Mouse (Mus musculus): ENCODE data around the gene Camsap3. TPM values are rescaled to one million over a fixed set of nuclear protein-coding genes. Genes with fewer than 3 reads are reported as not detected.

Gene Camsap3
- total and polyA plus RNA-seq, 3 experiments: 0.62 to 5.1 TPM; not detected in 1

DNA sequence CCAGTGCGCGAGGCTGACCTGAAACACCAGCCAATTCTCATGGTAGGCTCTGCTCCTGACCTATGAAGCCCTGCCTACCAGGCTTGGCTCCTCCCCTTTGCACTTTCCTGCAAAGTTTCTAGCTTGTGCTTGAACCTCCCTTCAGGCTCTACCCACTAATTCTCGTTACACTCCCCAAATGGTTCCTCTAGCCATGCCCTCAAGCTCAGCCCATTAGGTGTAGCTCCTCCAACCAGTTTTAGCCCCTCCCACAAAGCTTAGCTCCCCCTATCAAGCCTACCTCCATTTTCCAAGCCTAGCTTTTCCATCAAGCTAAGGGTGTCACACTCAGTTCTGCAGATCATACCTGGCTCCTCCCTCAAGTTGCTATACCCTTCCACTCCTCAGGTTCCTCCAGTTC, 11.0 kb downstream of the Camsap3 start:
- no peak for TF ChIP-seq MXI1 (IDR thresholded peaks at IDR 0.05; ENCODE audit: low read depth, low read length)
- TF ChIP-seq NRF1 (IDR thresholded peaks at IDR 0.05; ENCODE audit: insufficient read depth, low read depth, low read length, poor library complexity, severe bottlenecking): no peak
- TF ChIP-seq NELFE (IDR thresholded peaks at IDR 0.05; ENCODE audit: low read depth, low read length): no peak
- TF ChIP-seq ZKSCAN1 (IDR thresholded peaks at IDR 0.05; ENCODE audit: low read depth, low read length): no peak
- no peak for TF ChIP-seq BHLHE40 (IDR thresholded peaks at IDR 0.05; ENCODE audit: borderline replicate concordance, low read depth, low read length)
- TF ChIP-seq MAX (IDR thresholded peaks at IDR 0.05; ENCODE audit: low read length): no peak
- TF ChIP-seq ELF1 (IDR thresholded peaks at IDR 0.05; ENCODE audit: low read depth, low read length): no peak
- TF ChIP-seq TCF12 (IDR thresholded peaks at IDR 0.05; ENCODE audit: low read depth, low read length): no peak
- TF ChIP-seq POLR2AphosphoS2 (IDR thresholded peaks at IDR 0.05; ENCODE audit: low read length): no peak
- no peak for TF ChIP-seq RAD21 (IDR thresholded peaks at IDR 0.05; ENCODE audit: low read depth, low read length)
- TF ChIP-seq CTCF (IDR thresholded peaks at IDR 0.05 in 2 of 3, conservative IDR thresholded peaks at IDR 0.05 in 1 of 3; ENCODE audit: control insufficient read depth in 1 of 3, insufficient read depth in 1 of 3, low read depth in 2 of 3, low read length in 3 of 3, poor library complexity in 1 of 3, severe bottlenecking in 1 of 3): no peak
- Histone ChIP-seq H3K4me3 (ENCODE audit: control insufficient read depth in 1 of 2, insufficient read depth in 1 of 2, low read depth in 2 of 2, low read length in 2 of 2) (no peak overlapping the region), H3K36me3 (ENCODE audit: control insufficient read depth in 1 of 2, insufficient read depth in 2 of 2, low read length in 2 of 2) (no peaks in the 10 kb centered on the region), H3K27ac (ENCODE audit: control insufficient read depth, low read depth, low read length) (no peak overlapping the region), H3K9me3 (replicated peaks; ENCODE audit: insufficient read depth, low read length) (no peaks in the 10 kb centered on the region), H3K9ac (ENCODE audit: control insufficient read depth, low read depth, low read length, poor library complexity, severe bottlenecking) (no peak overlapping the region), H3K79me2 (ENCODE audit: control insufficient read depth, insufficient read depth, low read length, poor library complexity) (no peaks in the 10 kb centered on the region), H3K4me1 (ENCODE audit: control insufficient read depth in 1 of 2, insufficient read depth in 2 of 2, low read length in 2 of 2) (peaks cover 0 to 7% of the 10 kb centered on the region in 2 experiments; a peak in 2 of 4 replicates), H3K27me3 (ENCODE audit: control insufficient read depth in 1 of 2, insufficient read depth in 2 of 2, low read length in 2 of 2) (no peaks in the 10 kb centered on the region)
- no peak for DNase-seq (ENCODE audit: low read depth, low spot score)

GRCm38 (mm10) chr8:3599219-3599618, 12.1 kb downstream of the Camsap3 start:
- H3K36me3 ChIP-seq (ENCODE audit: control insufficient read depth in 1 of 2, insufficient read depth in 2 of 2, low read length in 2 of 2): no peaks in the 10 kb centered on the region
- no peaks in the 10 kb centered on the region for H3K79me2 ChIP-seq (ENCODE audit: control insufficient read depth, insufficient read depth, low read length, poor library complexity)
- H3K9me3 ChIP-seq (replicated peaks; ENCODE audit: insufficient read depth, low read length): no peaks in the 10 kb centered on the region
- no peak overlapping the region for H3K9ac ChIP-seq (ENCODE audit: control insufficient read depth, low read depth, low read length, poor library complexity, severe bottlenecking)
- H3K4me3 ChIP-seq (ENCODE audit: control insufficient read depth in 1 of 2, insufficient read depth in 1 of 2, low read depth in 2 of 2, low read length in 2 of 2): no peak overlapping the region
- H3K27ac ChIP-seq (ENCODE audit: control insufficient read depth, low read depth, low read length): no peak overlapping the region
- TF ChIP-seq E2F4 (IDR thresholded peaks at IDR 0.05; ENCODE audit: borderline replicate concordance, low read depth, low read length): no peak
- no peak for TF ChIP-seq POLR2AphosphoS5 (IDR thresholded peaks at IDR 0.05; ENCODE audit: borderline replicate concordance, low read depth, low read length)
- TF ChIP-seq TCF12 (IDR thresholded peaks at IDR 0.05; ENCODE audit: low read depth, low read length): no peak
- no peak for TF ChIP-seq MYB (IDR thresholded peaks at IDR 0.05; ENCODE audit: low read depth, low read length)
- no peak for TF ChIP-seq GATA1 (IDR thresholded peaks at IDR 0.05; ENCODE audit: low read depth, low read length)
- H3K27me3 ChIP-seq (ENCODE audit: control insufficient read depth in 1 of 2, insufficient read depth in 2 of 2, low read length in 2 of 2): no peaks in the 10 kb centered on the region
- H3K4me1 ChIP-seq (ENCODE audit: control insufficient read depth in 1 of 2, insufficient read depth in 2 of 2, low read length in 2 of 2): no peaks in the 10 kb centered on the region
- DNase-seq (ENCODE audit: low read depth, low spot score): no peak

GRCm38 (mm10) chr8:3600401-3600800, 13.3 kb downstream of the Camsap3 start:
- H3K79me2 ChIP-seq (ENCODE audit: control insufficient read depth, insufficient read depth, low read length, poor library complexity): no peaks in the 10 kb centered on the region
- no peaks in the 10 kb centered on the region for H3K36me3 ChIP-seq (ENCODE audit: control insufficient read depth in 1 of 2, insufficient read depth in 2 of 2, low read length in 2 of 2)
- H3K27ac ChIP-seq (ENCODE audit: control insufficient read depth, low read depth, low read length): no peak overlapping the region
- DNase-seq (ENCODE audit: low read depth, low spot score): no peak
- H3K9ac ChIP-seq (ENCODE audit: control insufficient read depth, low read depth, low read length, poor library complexity, severe bottlenecking): no peak overlapping the region
- H3K4me3 ChIP-seq (ENCODE audit: control insufficient read depth in 1 of 2, insufficient read depth in 1 of 2, low read depth in 2 of 2, low read length in 2 of 2): no peak overlapping the region
- H3K4me1 ChIP-seq (ENCODE audit: control insufficient read depth in 1 of 2, insufficient read depth in 2 of 2, low read length in 2 of 2): no peaks in the 10 kb centered on the region
- no peaks in the 10 kb centered on the region for H3K27me3 ChIP-seq (ENCODE audit: control insufficient read depth in 1 of 2, insufficient read depth in 2 of 2, low read length in 2 of 2)
- no peak for TF ChIP-seq CHD2 (IDR thresholded peaks at IDR 0.05; ENCODE audit: low read length)
- no peak for TF ChIP-seq GABPA (IDR thresholded peaks at IDR 0.05; ENCODE audit: low read depth, low read length)
- no peak for TF ChIP-seq UBTF (IDR thresholded peaks at IDR 0.05; ENCODE audit: borderline replicate concordance, insufficient read depth, low read depth, low read length)
- no peak for TF ChIP-seq EP300 (IDR thresholded peaks at IDR 0.05; ENCODE audit: low read depth in 1 of 2, low read length in 2 of 2)
- no peak for TF ChIP-seq ZKSCAN1 (IDR thresholded peaks at IDR 0.05; ENCODE audit: low read depth, low read length)
- no peak for TF ChIP-seq RCOR1 (IDR thresholded peaks at IDR 0.05; ENCODE audit: low read depth, low read length)
- H3K9me3 ChIP-seq (replicated peaks; ENCODE audit: insufficient read depth, low read length): no peaks in the 10 kb centered on the region
